Mouse (Mus musculus) liver, embryonic 11.5 days (tissue): ENCODE measurements at regions not wholly inside any gene's neighbourhood (a gene's known extent, or its start where the extent isn't known, plus 50 kb on each side); places are given as distances from the start of the nearest gene placed in this dataset.

Experiments used
- ATAC-seq: fragments of 200-750 bp; cut with Nextera tagmentation; replicated peaks from 2 replicates; pipeline ENCODE4 v1.8.0; 2017; ENCODE audit warnings: moderate number of reproducible peaks, mild to moderate bottlenecking, moderate TSS enrichment, moderate library complexity; ENCODE audit not compliant: low FRiP score
- DNase-seq: peaks from one replicate; pipeline ENCODE4 v3.0.0-alpha.2; 2017; ENCODE audit warnings: low spot score
- H3K27ac ChIP-seq: fragments of 300-500 bp; sonication (generic); 2 replicates; pipeline ENCODE4 v1.5.1; 2014; ENCODE audit warnings: mild to moderate bottlenecking, low read depth, low read length, control low read depth
- H3K27me3 ChIP-seq: fragments of 300-500 bp; sonication (generic); replicated peaks from 2 replicates; pipeline ENCODE4 v1.6.1; 2014; ENCODE audit warnings: low read length, mixed read lengths; ENCODE audit not compliant: control insufficient read depth, insufficient read depth
- H3K36me3 ChIP-seq: fragments of 300-500 bp; sonication (generic); 2 replicates; pipeline ENCODE4 v1.6.1; 2014; ENCODE audit warnings: mild to moderate bottlenecking, low read length, moderate library complexity, mixed read lengths; ENCODE audit not compliant: control insufficient read depth, insufficient read depth
- H3K4me1 ChIP-seq: fragments of 300-500 bp; sonication (generic); replicated peaks from 2 replicates; pipeline ENCODE4 v1.6.1; 2014; ENCODE audit warnings: low read length, mixed read lengths; ENCODE audit not compliant: control insufficient read depth, insufficient read depth
- H3K4me2 ChIP-seq: fragments of 300-500 bp; sonication (generic); 2 replicates; pipeline ENCODE4 v1.6.1; 2014; ENCODE audit warnings: mild to moderate bottlenecking, control low read depth, moderate library complexity
- H3K4me3 ChIP-seq: fragments of 300-500 bp; sonication (generic); 2 replicates; pipeline ENCODE4 v1.5.1; 2014; ENCODE audit warnings: low read depth, low read length, control low read depth
- H3K9ac ChIP-seq: fragments of 300-500 bp; sonication (generic); 2 replicates; pipeline ENCODE4 v1.6.1; 2014; ENCODE audit warnings: low read depth, low read length, control low read depth
- H3K9me3 ChIP-seq: fragments of 300-500 bp; sonication (generic); 2 replicates; pipeline ENCODE4 v1.6.1; 2016; ENCODE audit warnings: low read length, inconsistent platforms, mixed read lengths; ENCODE audit not compliant: control insufficient read depth
- WGBS: fragments of 180-500 bp; shearing (Covaris S2); extraction: QIAGEN DNeasy Blood & Tissue Kit; methylation state at CpG from one replicate; pipeline ENCODE4 v1.1.7; 2014; 5-methylcytosine and 5-hydroxymethylcytosine counted together

GRCm38 (mm10) chr13:72977971-72978370 is 282.3 kb upstream of the Irx4 start:
- Histone ChIP-seq H3K4me2 (no peak overlapping the region), H3K27ac (peak overlapping the region; percentile 4; the same call in 1 of the 2 replicates), H3K27me3 (no peaks in the 10 kb centered on the region), H3K4me1 (no peaks in the 10 kb centered on the region), H3K4me3 (no peak overlapping the region), H3K36me3 (no peaks in the 10 kb centered on the region), H3K9me3 (no peaks in the 10 kb centered on the region), H3K9ac (no peak overlapping the region)
- no peak for ATAC-seq
- WGBS: 61% methylated on average over 3 of the region's 3 CpGs
- DNase-seq: no peak

GRCm38 (mm10) chr13:72978966-72979365 is 281.3 kb upstream of the Irx4 start:
- H3K36me3 ChIP-seq: no peaks in the 10 kb centered on the region
- H3K27ac ChIP-seq: no peak overlapping the region
- no peak overlapping the region for H3K4me3 ChIP-seq
- H3K9me3 ChIP-seq: no peaks in the 10 kb centered on the region
- no peaks in the 10 kb centered on the region for H3K27me3 ChIP-seq
- ATAC-seq: no peak
- no peaks in the 10 kb centered on the region for H3K4me1 ChIP-seq
- H3K4me2 ChIP-seq: no peak overlapping the region
- DNase-seq: no peak
- no peak overlapping the region for H3K9ac ChIP-seq

GRCm38 (mm10) chr13:72992589-72993409 is 267.5 kb upstream of the Irx4 start:
- 73% methylated on average over 17 of the region's 17 CpGs for WGBS

GRCm38 (mm10) chr13:72993410-72993858 is 266.8 kb upstream of the Irx4 start:
- H3K36me3 ChIP-seq: no peaks in the 10 kb centered on the region
- ATAC-seq: no peak
- no peak for DNase-seq
- H3K9me3 ChIP-seq: no peaks in the 10 kb centered on the region
- no peaks in the 10 kb centered on the region for H3K27me3 ChIP-seq
- H3K27ac ChIP-seq: no peak overlapping the region
- no peak overlapping the region for H3K9ac ChIP-seq
- H3K4me2 ChIP-seq: no peak overlapping the region
- no peaks in the 10 kb centered on the region for H3K4me1 ChIP-seq
- WGBS: 87% methylated on average over 3 of the region's 3 CpGs
- no peak overlapping the region for H3K4me3 ChIP-seq

More at GRCm38 (mm10) chr13:72992589-72993409, 267.5 kb upstream of the Irx4 start:
- Histone ChIP-seq H3K4me2 (no peak overlapping the region), H3K9ac (no peak overlapping the region), H3K27ac (no peak overlapping the region), H3K4me1 (no peaks in the 10 kb centered on the region), H3K27me3 (no peaks in the 10 kb centered on the region), H3K9me3 (no peaks in the 10 kb centered on the region), H3K36me3 (no peaks in the 10 kb centered on the region), H3K4me3 (no peak overlapping the region)
- DNase-seq (no peak), ATAC-seq (no peak)

- DNase-seq (no peak), ATAC-seq (no peak)
- no peak overlapping the region for H3K4me2 ChIP-seq
- no peaks in the 10 kb centered on the region for H3K27me3 ChIP-seq
- no peak overlapping the region for H3K4me3 ChIP-seq
- H3K4me1 ChIP-seq: no peaks in the 10 kb centered on the region
- no peak overlapping the region for H3K27ac ChIP-seq
- H3K36me3 ChIP-seq: no peaks in the 10 kb centered on the region
- H3K9ac ChIP-seq: no peak overlapping the region
- no peaks in the 10 kb centered on the region for H3K9me3 ChIP-seq
These were observed 265.7 kb upstream of the Irx4 start for GRCm38 (mm10) chr13:72994538-72994937.

GRCm38 (mm10) chr13:73008856-73009546 is 251.3 kb upstream of the Irx4 start:
- ATAC-seq: no peak

GRCm38 (mm10) chr13:73009547-73010475 is 250.5 kb upstream of the Irx4 start:
- Histone ChIP-seq H3K36me3 (no peaks in the 10 kb centered on the region), H3K9me3 (no peaks in the 10 kb centered on the region), H3K27me3 (no peaks in the 10 kb centered on the region), H3K4me1 (no peaks in the 10 kb centered on the region), H3K4me3 (no peak overlapping the region), H3K4me2 (no peak overlapping the region), H3K9ac (no peak overlapping the region), H3K27ac (no peak overlapping the region)
- ATAC-seq: no peak
- DNase-seq: no peak
- 77% methylated on average over 15 of the region's 15 CpGs for WGBS

More at GRCm38 (mm10) chr13:73008856-73009546, 251.3 kb upstream of the Irx4 start:
- no peaks in the 10 kb centered on the region for H3K9me3 ChIP-seq
- H3K4me3 ChIP-seq: no peak overlapping the region
- no peak for DNase-seq
- H3K36me3 ChIP-seq: no peaks in the 10 kb centered on the region
- 70% methylated on average over 22 of the region's 22 CpGs for WGBS
- H3K27me3 ChIP-seq: no peaks in the 10 kb centered on the region
- H3K9ac ChIP-seq: no peak overlapping the region
- H3K4me2 ChIP-seq: no peak overlapping the region
- H3K4me1 ChIP-seq: no peaks in the 10 kb centered on the region
- no peak overlapping the region for H3K27ac ChIP-seq

- Histone ChIP-seq H3K4me3 (no peak overlapping the region), H3K36me3 (no peaks in the 10 kb centered on the region), H3K4me1 (no peaks in the 10 kb centered on the region), H3K9me3 (no peaks in the 10 kb centered on the region), H3K9ac (no peak overlapping the region), H3K27me3 (no peaks in the 10 kb centered on the region), H3K27ac (no peak overlapping the region), H3K4me2 (no peak overlapping the region)
- no peak for DNase-seq
- no peak for ATAC-seq
- 87% methylated on average over 10 of the region's 10 CpGs for WGBS
These were observed 241.1 kb upstream of the Irx4 start for GRCm38 (mm10) chr13:73019181-73019580.
